Mouse (Mus musculus) limb, embryonic 14.5 days (tissue): ENCODE results near the gene Olfr986. TPM values are rescaled to one million over a fixed set of nuclear protein-coding genes. Genes with fewer than 3 reads are reported as not detected.
"Not testable (repeated sequence)": the region's sequence is repeated elsewhere in the genome, so short reads cannot be mapped to it uniquely, and the experiment has no call there.

ENCODE experiments used
- ATAC-seq: fragments of 200-750 bp; cut with Nextera tagmentation; 2 replicates; pipeline ENCODE4 v1.8.0; 2017; ENCODE audit warnings: low read depth, moderate number of reproducible peaks, moderate TSS enrichment; ENCODE audit not compliant: low FRiP score
- DNase-seq: peaks from one replicate; pipeline ENCODE4 v3.0.0-alpha.2; 2015; ENCODE audit warnings: low spot score
- H3K27ac ChIP-seq: fragments of 300-500 bp; sonication (generic); replicated peaks from 2 replicates; pipeline ENCODE4 v1.5.1; 2014; ENCODE audit warnings: low read depth, mild to moderate bottlenecking, low read length, moderate library complexity, mixed read lengths
- H3K27me3 ChIP-seq: fragments of 300-500 bp; sonication (generic); 2 replicates; pipeline ENCODE4 v1.6.1; 2014; ENCODE audit warnings: low read length, mixed read lengths; ENCODE audit not compliant: control insufficient read depth, insufficient read depth
- H3K36me3 ChIP-seq: fragments of 300-500 bp; sonication (generic); 2 replicates; pipeline ENCODE4 v1.6.1; 2014; ENCODE audit warnings: mild to moderate bottlenecking, low read length, moderate library complexity, mixed read lengths; ENCODE audit not compliant: control insufficient read depth, insufficient read depth
- H3K4me1 ChIP-seq: fragments of 300-500 bp; sonication (generic); 2 replicates; pipeline ENCODE4 v1.6.1; 2014; ENCODE audit warnings: antibody characterized with exemption, low read length, mixed read lengths; ENCODE audit not compliant: control insufficient read depth, insufficient read depth
- H3K4me2 ChIP-seq: fragments of 300-500 bp; sonication (generic); replicated peaks from 2 replicates; pipeline ENCODE4 v1.6.1; 2014; ENCODE audit warnings: low read depth, mild to moderate bottlenecking, low read length, moderate library complexity; ENCODE audit not compliant: severe bottlenecking
- H3K4me3 ChIP-seq: fragments of 300-500 bp; sonication (generic); replicated peaks from 2 replicates; pipeline ENCODE4 v1.5.1; 2014; ENCODE audit warnings: low read length
- H3K9ac ChIP-seq: fragments of 300-500 bp; sonication (generic); 2 replicates; pipeline ENCODE4 v1.6.1; 2014; ENCODE audit warnings: mild to moderate bottlenecking, low read depth, low read length, moderate library complexity; ENCODE audit not compliant: severe bottlenecking
- H3K9me3 ChIP-seq: fragments of 300-500 bp; sonication (generic); 2 replicates; pipeline ENCODE4 v1.6.1; 2016; ENCODE audit warnings: low read length; ENCODE audit not compliant: control insufficient read depth
- POLR2A ChIP-seq: fragments of 200-500 bp; IDR thresholded peaks from 2 replicates; pipeline ENCODE4 v1.8.0; 2012; ENCODE audit warnings: inconsistent platforms, mild to moderate bottlenecking, moderate library complexity, borderline replicate concordance; ENCODE audit not compliant: insufficient read depth, insufficient read length; ENCODE audit errors: extremely low read depth
- WGBS: fragments of 180-500 bp; shearing (Covaris S2); extraction: QIAGEN DNeasy Blood & Tissue Kit; methylation state at CpG from one replicate; pipeline ENCODE4 v1.1.7; 2014; 5-methylcytosine and 5-hydroxymethylcytosine counted together
- polyA plus RNA-seq, 2 experiments: library from polyadenylated mRNA; depleted of rRNA in 1 of 2; stranded (reverse) in 1 of 2; unstranded in 1 of 2; fragments of >200 nt; fragmentation: Nextera tagmentation in 1 of 2; extraction: Ambion mirVana in 1 of 2; gene quantifications; 2 replicates each; pipeline versions ENCODE4 v1.2.1 to v1.2.3; 2012 to 2014

Gene Olfr986
- polyA plus RNA-seq, 2 experiments: not detected

- DNase-seq: peak; percentile 26
- Histone ChIP-seq H3K9ac (no peak overlapping the region), H3K9me3 (no peaks in the 10 kb centered on the region), H3K4me1 (no peaks in the 10 kb centered on the region), H3K27ac (no peak overlapping the region), H3K4me3 (no peak overlapping the region), H3K36me3 (no peaks in the 10 kb centered on the region), H3K27me3 (no peaks in the 10 kb centered on the region), H3K4me2 (no peak overlapping the region)
- WGBS: 95% methylated on average over 1 of the region's 1 CpGs
- no peak for TF ChIP-seq POLR2A
- ATAC-seq: no peak
Observed at GRCm38 (mm10) chr9:40166446-40166845, 14.3 kb upstream of the Olfr986 start.

GRCm38 (mm10) chr9:40177017-40177416 lies 3.7 kb upstream of the Olfr986 start:
- WGBS: 79% methylated on average over 6 of the region's 6 CpGs
- Histone ChIP-seq H3K4me1 (no peaks in the 10 kb centered on the region), H3K4me2 (no peak overlapping the region), H3K9me3 (no peaks in the 10 kb centered on the region), H3K36me3 (no peaks in the 10 kb centered on the region), H3K27me3 (no peaks in the 10 kb centered on the region), H3K9ac (no peak overlapping the region), H3K4me3 (no peak overlapping the region), H3K27ac (no peak overlapping the region)
- TF ChIP-seq POLR2A: no peak
- ATAC-seq: no peak
- DNase-seq: no peak

GRCm38 (mm10) chr9:40185166-40185565 lies 4.4 kb downstream of the Olfr986 start:
- 75% methylated on average over 2 of the region's 2 CpGs for WGBS
- H3K9me3 ChIP-seq, H3K4me3 ChIP-seq, H3K4me1 ChIP-seq, H3K4me2 ChIP-seq, DNase-seq, H3K9ac ChIP-seq, H3K27ac ChIP-seq, ATAC-seq, H3K27me3 ChIP-seq, H3K36me3 ChIP-seq: not testable (repeated sequence)

DNA sequence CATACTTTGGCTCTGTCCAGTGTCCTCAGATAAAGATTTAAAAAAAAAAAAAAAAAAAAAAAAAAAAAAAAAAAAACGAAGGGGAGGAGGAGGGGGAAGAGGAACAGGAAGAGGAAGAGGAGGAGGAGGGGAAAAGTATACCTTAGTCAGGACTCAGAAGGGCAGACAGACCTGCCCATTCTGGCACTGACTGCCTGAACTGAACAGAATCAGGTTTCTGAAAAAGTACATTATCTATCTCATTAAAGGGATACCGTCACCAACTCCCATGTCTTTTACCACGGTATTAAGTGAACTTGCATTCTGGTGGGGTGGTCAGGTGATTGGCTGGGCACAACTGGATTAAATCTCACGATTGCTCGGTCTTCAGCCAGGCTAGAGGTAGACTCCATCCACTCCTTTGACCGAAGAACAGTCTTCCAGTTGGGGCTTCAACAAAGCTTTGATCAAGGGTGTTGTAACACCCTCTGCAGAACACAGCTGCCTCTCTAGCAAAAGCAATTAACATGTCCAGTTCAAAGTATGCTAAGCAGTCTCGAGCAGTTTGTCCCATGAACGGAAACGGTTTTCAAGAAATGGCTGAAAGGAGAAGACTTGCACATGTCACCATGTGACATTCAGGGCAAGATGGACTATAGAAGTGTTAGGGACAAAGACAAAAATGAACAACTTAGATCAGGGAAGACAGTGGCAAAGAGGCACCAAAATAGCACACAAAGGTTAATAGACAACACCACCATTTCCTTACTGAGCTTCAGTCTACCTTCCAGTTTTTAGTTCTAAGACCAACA lies 10.6 kb downstream of the Olfr986 start:
- DNase-seq: no peak
- H3K9me3 ChIP-seq: no peaks in the 10 kb centered on the region
- no peaks in the 10 kb centered on the region for H3K27me3 ChIP-seq
- ATAC-seq: no peak
- peak overlapping the region; percentile 84 for H3K4me2 ChIP-seq
- peaks cover 14% of the 10 kb centered on the region for H3K4me1 ChIP-seq
- peak overlapping the region; percentile 88; the same call in 1 of the 2 replicates for H3K9ac ChIP-seq
- no peaks in the 10 kb centered on the region for H3K36me3 ChIP-seq
- 89% methylated on average over 9 of the region's 9 CpGs for WGBS
- TF ChIP-seq POLR2A: no peak
- H3K4me3 ChIP-seq: peak overlapping the region; percentile 85
- H3K27ac ChIP-seq: no peak overlapping the region

DNA sequence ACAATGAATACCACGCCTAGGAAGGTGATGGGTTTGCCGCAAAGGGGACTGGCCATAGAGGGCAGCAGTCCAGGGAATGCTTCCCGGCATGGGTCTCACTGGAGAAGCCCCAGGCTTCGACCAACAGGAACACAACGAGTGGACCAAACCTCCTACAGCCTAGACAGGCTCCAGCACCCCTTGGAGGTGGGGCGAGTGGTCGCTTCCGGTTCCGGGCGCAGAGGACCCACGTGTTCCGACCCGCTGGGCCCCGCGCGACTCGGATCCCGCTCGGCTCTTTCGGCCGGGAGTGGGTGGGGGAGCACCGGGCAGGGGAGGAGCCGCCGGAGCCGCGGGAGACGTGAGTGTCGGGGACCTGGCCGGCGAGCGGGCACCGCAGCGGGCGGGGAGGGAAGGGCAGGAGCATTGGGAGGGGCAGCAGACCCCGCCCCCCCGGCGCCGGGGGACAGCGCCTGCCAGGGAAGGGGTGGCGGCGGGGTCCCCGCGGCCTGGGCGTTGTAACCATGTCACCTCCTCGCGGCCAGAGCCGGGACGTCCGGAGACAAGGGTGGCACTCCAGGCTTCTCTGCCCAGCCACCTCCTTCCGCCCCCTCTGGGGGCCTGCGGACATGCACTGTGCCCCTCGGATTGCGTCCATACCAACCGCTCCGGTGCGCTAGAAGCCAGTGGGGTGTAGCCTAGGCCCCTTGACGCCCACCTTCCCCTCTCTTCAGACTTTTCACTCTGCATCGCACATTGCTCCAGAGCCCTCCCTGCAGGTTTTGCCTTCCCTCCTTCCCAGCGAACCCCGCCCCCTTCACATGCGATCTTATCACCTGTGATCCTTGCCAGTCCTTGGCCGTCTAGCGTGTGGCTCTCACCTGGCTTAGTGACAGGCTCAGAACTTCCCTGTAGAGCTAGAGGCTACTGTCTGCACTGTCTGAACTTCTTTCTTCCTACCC lies 11.6 kb downstream of the Olfr986 start, which contains the start of gene Zfp202:
Gene Zfp202, plus strand, starts transcription at position 219 of the 941 bp plus-strand sequence.
- peak; percentile 47; the same call in 1 of the 2 replicates for TF ChIP-seq POLR2A
- H3K27me3 ChIP-seq: no peaks in the 10 kb centered on the region
- peak within 1 kb of the TSS; percentile 84 for H3K4me2 ChIP-seq
- no peaks in the 10 kb centered on the region for H3K36me3 ChIP-seq
- peak within 1 kb of the TSS; percentile 88 for H3K9ac ChIP-seq
- ATAC-seq: peak; percentile 97
- DNase-seq: peak; percentile 88
- no peaks in the 10 kb centered on the region for H3K9me3 ChIP-seq
- peaks cover 14% of the 10 kb centered on the region for H3K4me1 ChIP-seq
- H3K27ac ChIP-seq: peak within 1 kb of the TSS; percentile 55; the same call in 1 of the 2 replicates
- H3K4me3 ChIP-seq: peak within 1 kb of the TSS; percentile 85
- under 1% methylated on average over 39 of the region's 63 CpGs for WGBS
